Mouse (Mus musculus): ENCODE results near the gene Ldb1. TPM values are rescaled to one million over a fixed set of nuclear protein-coding genes. Genes with fewer than 3 reads are reported as not detected.

Ldb1 gene
- polyA plus RNA-seq, 1 experiment from 2014 or later: 103 TPM

DNA sequence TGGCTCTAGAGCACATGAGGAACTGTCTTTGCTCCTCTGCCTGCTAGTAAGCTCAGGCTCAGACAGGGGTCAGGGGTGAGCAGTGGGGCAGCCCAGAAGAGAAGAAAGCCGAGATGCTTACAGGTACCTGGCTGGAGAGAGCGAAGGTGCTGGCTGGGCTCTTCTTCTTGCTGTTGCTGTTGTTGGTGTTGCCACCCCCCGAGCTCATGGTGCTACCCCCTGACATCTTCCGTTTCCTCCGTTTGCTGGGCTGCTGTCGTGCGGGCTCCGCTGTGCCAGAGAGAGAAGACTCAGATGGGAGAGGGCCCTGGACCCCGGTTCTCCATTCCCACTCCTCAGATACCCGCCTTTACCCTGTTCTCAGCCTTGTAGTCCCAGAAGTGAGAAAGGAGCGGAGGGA, 11.1 kb downstream of the Ldb1 start:
- no peaks in the 10 kb centered on the region for H3K9me3 ChIP-seq
- H3K9ac ChIP-seq: no peak overlapping the region
- H3K4me1 ChIP-seq: peaks cover 27% of the 10 kb centered on the region
- H3K27ac ChIP-seq: no peak overlapping the region
- H3K4me3 ChIP-seq: no peak overlapping the region
- H3K27me3 ChIP-seq: no peaks in the 10 kb centered on the region
- 90% methylated on average over 11 of the region's 11 CpGs for WGBS
- H3K4me2 ChIP-seq: no peak overlapping the region
- no peak for ATAC-seq (ENCODE audit: insufficient number of reproducible peaks, low FRiP score, low TSS enrichment, low read depth)
- peaks cover 62% of the 10 kb centered on the region for H3K36me3 ChIP-seq

DNA sequence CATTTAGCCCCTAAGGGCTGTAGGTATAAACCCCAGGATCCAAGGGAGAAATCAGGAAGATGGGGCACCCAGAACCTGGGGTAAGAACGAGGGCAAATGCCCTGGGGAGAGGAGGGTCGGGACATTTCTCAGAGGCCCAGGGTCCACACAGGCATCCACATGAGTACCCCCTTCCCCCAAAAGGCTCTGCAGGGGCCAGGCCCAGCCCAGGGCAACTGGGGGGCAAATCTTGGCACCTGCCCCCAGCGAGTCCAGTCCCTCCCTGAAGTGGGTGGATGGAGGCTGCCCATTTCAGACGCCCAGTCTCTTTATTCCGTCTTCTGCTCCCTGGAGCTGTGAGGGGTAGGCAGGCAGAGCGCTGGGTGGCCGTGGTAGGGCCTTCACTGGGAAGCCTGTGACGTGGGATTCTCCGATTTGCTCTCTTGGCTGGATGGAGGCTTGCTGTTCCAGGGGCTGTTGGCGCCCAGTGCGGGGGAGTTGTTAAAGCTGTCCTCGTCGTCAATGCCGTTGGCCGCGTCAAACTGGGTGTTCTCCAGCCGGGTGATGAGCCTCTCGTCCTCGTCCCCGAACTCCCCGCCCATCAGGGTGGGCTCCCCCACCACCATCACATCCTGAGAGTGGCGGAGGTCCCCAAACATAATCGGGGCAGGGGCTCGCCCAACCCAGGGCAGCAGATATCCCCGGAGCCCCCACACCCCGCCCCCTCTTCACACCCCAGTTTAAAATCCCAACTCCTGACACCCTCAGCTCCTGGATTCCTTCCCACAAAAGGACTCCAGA, 12.1 kb downstream of the Ldb1 start:
- H3K27me3 ChIP-seq: no peaks in the 10 kb centered on the region
- peaks cover 62% of the 10 kb centered on the region for H3K36me3 ChIP-seq
- no peaks in the 10 kb centered on the region for H3K9me3 ChIP-seq
- WGBS: 85% methylated on average over 26 of the region's 26 CpGs
- H3K27ac ChIP-seq: no peak overlapping the region; the same call in 1 of the 2 replicates
- no peak overlapping the region for H3K4me3 ChIP-seq
- no peak for ATAC-seq (ENCODE audit: insufficient number of reproducible peaks, low FRiP score, low TSS enrichment, low read depth)
- peaks cover 20% of the 10 kb centered on the region for H3K4me1 ChIP-seq
- no peak overlapping the region for H3K9ac ChIP-seq
- no peak overlapping the region for H3K4me2 ChIP-seq

DNA sequence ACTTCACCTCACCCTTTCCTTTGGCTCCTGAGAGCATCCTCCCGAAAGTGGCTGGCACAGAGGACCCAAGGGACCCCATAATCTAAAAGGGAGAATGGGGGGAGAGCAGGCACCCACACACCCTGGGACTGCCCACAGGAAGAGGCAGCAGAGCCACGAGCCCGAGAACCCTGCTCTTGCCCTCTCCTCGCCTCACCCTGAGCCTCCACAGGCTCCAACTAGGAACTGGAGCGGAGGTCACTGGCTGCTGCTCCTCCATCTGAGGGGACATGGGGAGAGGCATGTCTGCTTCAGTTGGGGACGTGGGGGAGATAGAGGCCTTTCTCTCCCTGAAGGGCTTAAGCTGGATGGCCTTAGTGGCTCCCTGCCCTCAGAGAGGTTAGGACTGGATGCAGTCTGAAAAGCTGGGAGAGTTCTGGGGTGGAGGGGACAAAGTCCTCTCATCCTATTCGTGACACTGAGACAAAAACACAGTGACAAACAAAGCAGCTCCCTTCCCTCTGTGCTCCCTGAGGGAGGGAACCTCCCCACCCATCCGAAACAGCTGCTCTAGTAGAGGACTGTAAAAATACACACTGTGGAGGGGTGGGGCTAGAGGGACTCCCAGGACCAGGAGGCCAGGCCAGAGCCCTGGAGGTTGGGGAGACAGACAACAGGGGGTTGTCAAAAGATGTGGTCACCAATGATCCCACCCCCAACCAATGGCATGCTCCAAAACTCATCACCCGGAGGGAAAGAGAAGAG, 13.2 kb downstream of the Ldb1 start:
- 76% methylated on average over 9 of the region's 9 CpGs for WGBS
- ATAC-seq (ENCODE audit: insufficient number of reproducible peaks, low FRiP score, low TSS enrichment, low read depth): 0 out of 2 replicates have a peak, but pooled peaks have one; percentile 25
- H3K36me3 ChIP-seq: peaks cover 62% of the 10 kb centered on the region

DNA sequence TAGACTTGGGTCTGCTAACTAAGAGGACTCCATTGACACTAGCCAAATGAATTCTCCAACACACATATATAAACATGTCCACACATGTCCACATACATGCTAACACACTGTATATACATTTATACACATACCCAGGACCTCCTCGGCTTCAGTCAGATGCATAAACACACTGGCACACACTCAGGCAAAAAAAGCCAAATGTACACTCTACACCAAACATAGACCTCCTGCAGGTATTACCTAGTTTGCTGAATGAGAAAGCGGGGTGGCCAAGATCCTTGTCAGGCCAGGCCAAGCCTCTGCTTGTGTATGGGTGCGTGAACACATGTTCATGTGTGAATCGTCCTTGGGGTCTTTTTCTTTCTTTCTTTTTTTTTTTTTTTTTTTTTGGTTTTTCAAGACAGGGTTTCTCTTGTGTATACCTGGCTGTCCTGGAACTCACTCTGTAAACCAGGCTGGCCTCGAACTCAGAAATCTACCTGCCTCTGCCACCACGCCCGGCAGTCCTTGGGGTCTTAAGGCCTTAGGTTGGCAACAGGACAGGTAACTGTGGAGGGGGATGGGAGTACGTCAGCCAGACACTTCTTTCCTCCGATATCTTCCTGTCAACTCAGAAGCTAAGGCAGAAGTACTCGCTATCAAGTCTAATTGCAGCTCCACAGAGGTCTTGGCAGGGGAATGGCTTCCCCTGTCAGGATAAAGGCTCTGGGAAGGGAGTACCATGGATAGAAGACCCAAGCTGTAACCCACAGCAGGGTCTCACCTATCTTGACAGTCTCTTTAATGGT, 14.6 kb downstream of the Ldb1 start:
- no peak for ATAC-seq (ENCODE audit: insufficient number of reproducible peaks, low FRiP score, low TSS enrichment, low read depth)
- Histone ChIP-seq H3K36me3 (peaks cover 52% of the 10 kb centered on the region), H3K27ac (no peak overlapping the region), H3K4me2 (no peak overlapping the region), H3K9ac (no peak overlapping the region), H3K27me3 (no peaks in the 10 kb centered on the region), H3K4me3 (no peak overlapping the region), H3K4me1 (0 out of 2 replicates have a peak, but pooled peaks cover 7% of the 10 kb centered on the region), H3K9me3 (no peaks in the 10 kb centered on the region)
- 95% methylated on average over 10 of the region's 10 CpGs for whole genome bisulfite sequencing

More for the DNA sequence above, 13.2 kb downstream of the Ldb1 start:
- Histone ChIP-seq H3K27ac (no peak overlapping the region), H3K27me3 (no peaks in the 10 kb centered on the region), H3K4me1 (peaks cover 10% of the 10 kb centered on the region), H3K4me2 (no peak overlapping the region), H3K9ac (no peak overlapping the region), H3K9me3 (no peaks in the 10 kb centered on the region), H3K4me3 (no peak overlapping the region)

DNA sequence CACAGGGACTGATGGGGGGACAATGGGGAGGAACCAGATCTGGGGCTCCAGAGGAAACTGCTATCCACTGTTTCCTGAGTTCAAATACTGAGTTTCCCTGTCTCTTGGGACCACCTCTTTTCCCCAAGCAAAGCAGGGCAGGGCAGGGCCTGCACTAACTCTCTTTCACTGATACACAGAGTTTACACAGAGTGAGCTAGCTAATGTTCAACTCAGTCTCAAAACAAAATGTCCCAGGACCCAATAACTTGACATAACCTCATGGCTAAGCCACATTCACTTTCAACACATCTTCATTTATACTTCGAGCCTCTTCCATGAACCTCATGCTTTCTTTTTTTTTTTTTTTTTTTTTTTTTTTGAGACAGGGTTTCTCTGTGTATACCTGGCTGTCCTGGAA, 15.4 kb downstream of the Ldb1 start:
- no peak for ATAC-seq (ENCODE audit: insufficient number of reproducible peaks, low FRiP score, low TSS enrichment, low read depth)

DNA sequence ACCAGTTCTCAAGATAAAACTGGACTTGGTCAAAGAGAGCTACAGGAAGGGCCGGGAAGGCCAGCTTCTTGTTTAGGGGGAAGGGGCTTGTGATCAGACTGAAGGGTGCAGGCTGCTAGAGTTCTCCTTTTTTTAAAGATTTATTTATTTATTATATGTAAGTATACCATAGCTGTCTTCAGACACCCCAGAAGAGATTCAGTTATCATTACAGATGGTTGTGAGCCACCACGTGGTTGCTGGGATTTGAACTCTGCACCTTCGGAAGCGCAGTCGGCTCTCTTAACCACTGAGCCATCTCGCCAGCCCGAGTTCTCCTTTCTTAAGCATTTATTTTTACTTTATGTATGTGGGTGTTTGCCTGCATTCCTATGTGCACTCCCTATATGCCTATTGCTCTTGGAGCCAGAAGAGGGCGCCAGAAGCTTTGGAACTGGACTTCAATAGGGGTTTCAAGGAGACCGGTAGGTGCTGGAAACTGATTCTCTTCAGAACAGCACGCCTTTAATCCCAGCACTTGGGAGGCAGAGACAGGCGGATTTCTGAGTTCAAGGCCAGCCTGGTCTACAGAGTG, 16.2 kb downstream of the Ldb1 start:
- Histone ChIP-seq H3K4me3 (no peak overlapping the region), H3K9me3 (no peaks in the 10 kb centered on the region), H3K27me3 (no peaks in the 10 kb centered on the region), H3K9ac (no peak overlapping the region), H3K4me1 (0 out of 2 replicates have a peak, but pooled peaks cover 7% of the 10 kb centered on the region), H3K4me2 (no peak overlapping the region), H3K36me3 (peaks cover 36% of the 10 kb centered on the region), H3K27ac (no peak overlapping the region)
- WGBS: 72% methylated on average over 11 of the region's 11 CpGs
- ATAC-seq (ENCODE audit: insufficient number of reproducible peaks, low FRiP score, low TSS enrichment, low read depth): no peak

More for the DNA sequence above, 15.4 kb downstream of the Ldb1 start:
- Histone ChIP-seq H3K4me1 (0 out of 2 replicates have a peak, but pooled peaks cover 7% of the 10 kb centered on the region), H3K4me2 (no peak overlapping the region), H3K27ac (no peak overlapping the region), H3K36me3 (peaks cover 45% of the 10 kb centered on the region), H3K4me3 (no peak overlapping the region), H3K9ac (no peak overlapping the region), H3K27me3 (no peaks in the 10 kb centered on the region), H3K9me3 (no peaks in the 10 kb centered on the region)
- 93% methylated on average over 1 of the region's 1 CpGs for WGBS

DNA sequence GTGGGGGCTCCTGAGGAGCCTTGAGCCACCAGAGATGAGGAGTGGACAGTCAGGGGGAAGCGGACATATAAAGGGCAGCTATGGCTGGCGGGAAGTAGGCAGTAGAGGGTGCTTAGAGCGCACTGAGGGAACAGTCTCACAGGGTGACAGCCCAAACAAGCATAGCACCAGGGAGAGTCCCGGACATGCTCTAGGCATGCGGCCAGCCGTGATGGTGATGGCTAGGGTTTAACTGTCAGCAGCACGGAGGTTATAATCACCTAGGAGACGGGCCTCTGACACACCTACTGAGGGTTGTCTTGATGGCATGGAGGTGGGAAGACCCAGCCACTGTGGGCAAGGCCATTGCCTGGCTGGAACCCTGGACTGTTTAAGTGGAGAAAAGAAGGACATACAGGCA, 18.4 kb downstream of the Ldb1 start:
- H3K4me3 ChIP-seq: no peak overlapping the region
- peaks cover 14% of the 10 kb centered on the region for H3K36me3 ChIP-seq
- H3K27ac ChIP-seq: no peak overlapping the region
- no peaks in the 10 kb centered on the region for H3K27me3 ChIP-seq
- no peaks in the 10 kb centered on the region for H3K9me3 ChIP-seq
- H3K4me2 ChIP-seq: no peak overlapping the region
- 0 out of 2 replicates have a peak, but pooled peaks cover 7% of the 10 kb centered on the region for H3K4me1 ChIP-seq
- H3K9ac ChIP-seq: no peak overlapping the region
- 50% methylated on average over 8 of the region's 8 CpGs for WGBS
- no peak for ATAC-seq (ENCODE audit: insufficient number of reproducible peaks, low FRiP score, low TSS enrichment, low read depth)

DNA sequence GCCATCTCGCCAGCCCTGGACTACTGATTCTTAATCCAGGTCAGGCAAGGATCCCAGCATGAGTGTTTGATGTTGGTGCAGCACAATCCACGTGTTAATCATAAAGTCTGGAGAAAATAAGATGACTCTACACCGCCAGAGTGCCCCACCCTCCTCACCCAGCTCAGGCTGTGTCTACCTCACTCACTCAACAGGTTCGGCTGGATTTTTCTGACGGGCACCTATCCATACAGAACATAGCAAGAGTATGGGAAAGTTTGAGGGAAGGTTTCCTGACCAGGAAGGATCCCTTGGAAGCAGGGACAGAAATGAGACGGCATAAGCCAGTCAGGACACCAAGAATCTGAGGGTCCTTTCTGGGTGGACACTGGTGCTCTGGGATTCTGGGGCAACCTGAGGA, 20.1 kb downstream of the Ldb1 start:
- Histone ChIP-seq H3K4me2 (no peak overlapping the region), H3K4me1 (0 out of 2 replicates have a peak, but pooled peaks cover 7% of the 10 kb centered on the region), H3K36me3 (0 out of 2 replicates have a peak, but pooled peaks cover under 1% of the 10 kb centered on the region), H3K9me3 (no peaks in the 10 kb centered on the region), H3K4me3 (no peak overlapping the region), H3K27ac (0 out of 2 replicates have a peak overlapping the region, but pooled peaks have one; percentile 40), H3K27me3 (no peaks in the 10 kb centered on the region), H3K9ac (no peak overlapping the region)
- WGBS: 65% methylated on average over 6 of the region's 6 CpGs
- ATAC-seq (ENCODE audit: insufficient number of reproducible peaks, low FRiP score, low TSS enrichment, low read depth): no peak

DNA sequence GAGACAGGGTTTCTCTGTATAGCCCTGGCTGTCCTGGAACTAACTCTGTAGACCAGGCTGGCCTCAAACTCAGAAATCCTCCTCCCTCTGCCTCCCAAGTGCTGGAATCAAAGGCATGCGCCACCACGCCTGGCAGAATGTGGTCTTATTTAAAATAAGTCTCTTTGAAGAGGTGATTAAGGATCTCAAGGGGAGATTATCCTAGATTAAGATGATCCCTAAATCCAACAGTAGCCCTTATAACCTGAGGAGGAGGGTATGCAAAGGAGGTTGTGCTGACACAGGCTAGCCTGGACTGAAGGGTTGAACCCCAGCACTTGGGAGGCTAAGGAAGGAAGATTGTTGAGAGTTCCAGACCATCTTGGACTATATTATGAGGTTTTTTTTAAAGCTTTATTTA, 29.0 kb downstream of the Ldb1 start:
- H3K4me2 ChIP-seq: no peak overlapping the region
- ATAC-seq (ENCODE audit: insufficient number of reproducible peaks, low FRiP score, low TSS enrichment, low read depth): no peak
- no peaks in the 10 kb centered on the region for H3K9me3 ChIP-seq
- H3K27me3 ChIP-seq: no peaks in the 10 kb centered on the region
- H3K4me1 ChIP-seq: 0 out of 2 replicates have a peak, but pooled peaks cover 4% of the 10 kb centered on the region
- no peaks in the 10 kb centered on the region for H3K36me3 ChIP-seq
- no peak overlapping the region for H3K27ac ChIP-seq
- no peak overlapping the region for H3K4me3 ChIP-seq
- 60% methylated on average over 2 of the region's 2 CpGs for WGBS
- H3K9ac ChIP-seq: no peak overlapping the region

DNA sequence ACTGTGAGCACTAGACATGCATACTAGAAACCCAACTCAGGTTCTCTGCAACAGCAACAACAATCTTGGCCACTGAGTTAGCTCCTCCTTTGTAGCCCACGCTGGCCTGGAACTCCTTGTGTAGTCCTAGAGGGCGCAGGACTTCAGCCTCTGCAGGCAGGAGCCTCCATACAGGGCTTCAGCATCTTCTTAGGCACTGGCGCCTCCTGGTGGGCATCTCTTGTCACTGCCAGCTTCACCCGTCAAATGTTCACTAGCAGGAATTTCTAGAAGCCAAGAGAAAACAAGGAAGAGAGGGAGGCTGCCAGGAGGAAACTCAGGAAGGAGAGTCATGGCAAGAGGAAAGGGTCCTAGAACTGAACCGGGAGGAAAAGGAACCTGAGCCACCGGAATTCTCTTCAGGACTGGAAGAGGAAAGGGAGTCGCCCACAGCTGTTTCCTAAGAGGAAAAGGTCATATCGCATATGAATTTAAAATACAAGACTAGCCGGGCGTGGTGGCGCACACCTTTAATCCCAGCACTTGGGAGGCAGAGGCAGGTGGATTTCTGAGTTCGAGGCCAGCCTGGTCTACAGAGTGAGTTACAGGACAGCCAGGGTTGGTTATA, 30.3 kb downstream of the Ldb1 start:
- no peaks in the 10 kb centered on the region for H3K27me3 ChIP-seq
- no peak overlapping the region for H3K27ac ChIP-seq
- H3K9ac ChIP-seq: no peak overlapping the region
- ATAC-seq (ENCODE audit: insufficient number of reproducible peaks, low FRiP score, low TSS enrichment, low read depth): no peak
- no peaks in the 10 kb centered on the region for H3K36me3 ChIP-seq
- 33% methylated on average over 12 of the region's 12 CpGs for WGBS
- 0 out of 2 replicates have a peak, but pooled peaks cover 4% of the 10 kb centered on the region for H3K4me1 ChIP-seq
- H3K4me3 ChIP-seq: no peak overlapping the region
- H3K4me2 ChIP-seq: no peak overlapping the region
- H3K9me3 ChIP-seq: no peaks in the 10 kb centered on the region

DNA sequence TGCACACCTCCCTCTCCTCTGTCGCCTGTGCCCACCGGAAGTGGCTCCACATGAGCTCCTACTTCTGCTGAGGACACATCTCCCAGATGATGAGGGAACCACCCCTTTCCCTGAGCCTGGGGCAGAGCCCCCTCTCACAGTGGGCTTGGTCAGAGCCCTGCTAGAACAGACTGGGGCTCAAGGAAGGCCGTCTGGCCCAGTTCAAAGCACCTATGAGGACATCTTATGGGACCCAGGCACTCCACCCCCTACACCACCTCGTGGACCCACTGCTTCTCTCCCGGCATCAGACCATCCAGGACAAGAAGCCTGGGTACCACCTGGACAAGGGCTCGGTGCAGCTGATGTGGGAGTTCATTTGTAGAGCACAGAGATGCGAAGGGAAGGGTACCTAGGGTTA, 39.3 kb downstream of the Ldb1 start:
- no peak overlapping the region for H3K4me3 ChIP-seq
- no peaks in the 10 kb centered on the region for H3K9me3 ChIP-seq
- H3K27me3 ChIP-seq: no peaks in the 10 kb centered on the region
- H3K4me2 ChIP-seq: no peak overlapping the region
- WGBS: 82% methylated on average over 7 of the region's 7 CpGs
- no peaks in the 10 kb centered on the region; the same call in 1 of the 2 replicates for H3K36me3 ChIP-seq
- H3K27ac ChIP-seq: no peak overlapping the region
- ATAC-seq (ENCODE audit: insufficient number of reproducible peaks, low FRiP score, low TSS enrichment, low read depth): no peak
- H3K4me1 ChIP-seq: peaks cover 26% of the 10 kb centered on the region
- H3K9ac ChIP-seq: no peak overlapping the region
